Mouse (Mus musculus) retina, postnatal 7 days (tissue): ENCODE data around the gene Dmac1.
"Not testable (repeated sequence)": the region's sequence is repeated elsewhere in the genome, so short reads cannot be mapped to it uniquely, and the experiment has no call there.

ENCODE experiments used
- DNase-seq: peaks from one replicate; pipeline ENCODE4 v3.0.0-alpha.2; 2012; ENCODE audit warnings: low read depth, low spot score

The Dmac1 gene

GRCm38 (mm10) chr4:75278197-75279175 lies at the start of gene Dmac1:
Gene Dmac1 (minus strand): TSS chr4:75278305.
- peak; percentile 81 for DNase-seq

GRCm38 (mm10) chr4:75315431-75315830 lies 37.3 kb upstream of the Dmac1 start:
- no peak for DNase-seq

- no peak for DNase-seq
Measured at GRCm38 (mm10) chr4:75315007-75315406, 36.9 kb upstream of the Dmac1 start.

- DNase-seq, result no peak
Measured at GRCm38 (mm10) chr4:75311918-75312317, 33.8 kb upstream of the Dmac1 start.

GRCm38 (mm10) chr4:75311305-75311704 lies 33.2 kb upstream of the Dmac1 start:
- no peak for DNase-seq

GRCm38 (mm10) chr4:75300205-75300972 lies 22.3 kb upstream of the Dmac1 start:
- DNase-seq, result no peak

GRCm38 (mm10) chr4:75292315-75292714 lies 14.2 kb upstream of the Dmac1 start:
- DNase-seq, result no peak

GRCm38 (mm10) chr4:75291142-75291541 lies 13.0 kb upstream of the Dmac1 start:
- no peak for DNase-seq

GRCm38 (mm10) chr4:75277467-75278196 lies 473 bp downstream of the Dmac1 start:
- DNase-seq, result no peak

- no peak for DNase-seq
Measured at GRCm38 (mm10) chr4:75275737-75276136, 2.4 kb downstream of the Dmac1 start.

GRCm38 (mm10) chr4:75267866-75268265 lies 10.2 kb downstream of the Dmac1 start:
- no peak for DNase-seq

- DNase-seq, result no peak
Measured at GRCm38 (mm10) chr4:75266773-75267550, 11.1 kb downstream of the Dmac1 start.

GRCm38 (mm10) chr4:75264219-75264618 lies 13.9 kb downstream of the Dmac1 start:
- no peak for DNase-seq

- no peak for DNase-seq
Measured at GRCm38 (mm10) chr4:75263556-75264129, 14.5 kb downstream of the Dmac1 start.

GRCm38 (mm10) chr4:75262423-75262822 lies 15.7 kb downstream of the Dmac1 start:
- no peak for DNase-seq

GRCm38 (mm10) chr4:75260156-75260555 lies 17.9 kb downstream of the Dmac1 start:
- no peak for DNase-seq

- DNase-seq, result no peak
Measured at GRCm38 (mm10) chr4:75259447-75259846, 18.7 kb downstream of the Dmac1 start.

- DNase-seq, result not testable (repeated sequence)
Measured at GRCm38 (mm10) chr4:75234602-75235001, 43.5 kb downstream of the Dmac1 start.
